Mouse (Mus musculus) liver, adult 10 weeks (tissue): Measurements from ENCODE around the gene Adrb1. TPM values are rescaled to one million over a fixed set of nuclear protein-coding genes. Genes with fewer than 3 reads are reported as not detected.

Experiments
- polyA plus RNA-seq: library from polyadenylated mRNA; stranded (reverse); fragments of 350-450 nt; fragmentation: Illumina TruSeq; extraction: RNeasy Lipid Tissue Mini Kit (QIAGEN cat#74804); gene quantifications from one replicate; pipeline ENCODE4 v1.2.3, GENCODE M21; 2014; ENCODE audit warnings: low read depth, low replicate concordance

Gene Adrb1
- 0.32 TPM for polyA plus RNA-seq

DNA sequence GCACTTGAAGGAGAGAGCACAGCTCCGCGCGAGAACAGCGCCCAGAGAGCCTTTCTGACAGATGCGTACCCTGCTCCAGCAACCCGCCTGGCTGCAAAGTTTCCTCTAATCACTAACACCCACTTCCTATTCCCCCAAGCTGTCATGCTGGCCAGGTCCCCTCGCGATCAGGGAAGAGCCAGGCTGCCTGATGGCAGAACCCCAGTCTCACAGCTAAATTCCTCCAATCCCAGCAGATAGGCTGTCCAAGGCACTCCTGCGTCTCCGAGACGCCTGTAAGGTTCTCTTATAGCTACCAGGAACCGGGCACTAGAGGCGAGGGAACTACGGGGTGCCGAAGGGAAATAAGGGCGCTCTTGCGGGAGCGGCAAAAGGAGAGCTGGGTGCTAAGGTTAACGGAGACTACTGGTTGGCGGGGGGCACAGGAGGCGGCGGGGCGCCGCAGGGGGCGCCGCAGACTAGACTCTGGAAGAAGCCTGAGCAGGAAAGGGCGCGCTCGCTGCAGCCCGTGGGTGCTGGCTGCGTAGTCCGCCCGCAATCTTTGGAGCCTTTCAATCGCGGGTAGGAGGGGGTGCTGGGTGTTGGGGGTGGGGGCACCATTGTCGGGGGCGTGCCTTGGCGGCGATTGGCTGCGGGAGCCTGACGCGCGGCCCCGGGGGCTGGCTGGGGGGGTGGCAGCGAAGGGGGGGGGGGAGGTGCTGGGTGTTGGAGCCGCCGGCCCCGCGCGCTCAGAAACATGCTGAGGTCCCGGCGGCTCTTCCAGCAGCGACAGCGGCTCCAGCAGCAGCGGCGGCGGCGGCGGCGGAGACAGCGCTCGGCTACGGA, at the start of gene Adrb1:
Gene Adrb1, plus strand, starts transcription at position 813 of the 825 bp plus-strand sequence.

Other genes with a start within 250 kb of the Adrb1 start
- gene Dclre1a, start 174.0 kb upstream of the Adrb1 start, polyA plus RNA-seq: 23.5 TPM
- 5.8 TPM for gene Nhlrc2, start 173.9 kb upstream of the Adrb1 start, polyA plus RNA-seq
- gene Ccdc186, start 100.0 kb downstream of the Adrb1 start, polyA plus RNA-seq: 7.3 TPM
- not detected for gene Tdrd1, start 104.0 kb downstream of the Adrb1 start, polyA plus RNA-seq
- not detected for gene Vwa2, start 152.1 kb downstream of the Adrb1 start, polyA plus RNA-seq